Mouse (Mus musculus) A20 (cell line): Measurements from ENCODE around the gene Fam183b.
"Not testable (repeated sequence)": the region's sequence is repeated elsewhere in the genome, so short reads cannot be mapped to it uniquely, and the experiment has no call there.

ENCODE experiments used
- DNase-seq: peaks from one replicate; pipeline ENCODE4 v3.0.0-alpha.2; 2011; ENCODE audit warnings: low read depth, low spot score

The Fam183b gene

GRCm38 (mm10) chr11:58801558-58802228 is at the start of gene Fam183b:
Fam183b (minus strand) TSS chr11:58801960.
- DNase-seq: peak; percentile 25

- no peak for DNase-seq
Measured at GRCm38 (mm10) chr11:58849731-58850130, 48.0 kb upstream of the Fam183b start.

DNA sequence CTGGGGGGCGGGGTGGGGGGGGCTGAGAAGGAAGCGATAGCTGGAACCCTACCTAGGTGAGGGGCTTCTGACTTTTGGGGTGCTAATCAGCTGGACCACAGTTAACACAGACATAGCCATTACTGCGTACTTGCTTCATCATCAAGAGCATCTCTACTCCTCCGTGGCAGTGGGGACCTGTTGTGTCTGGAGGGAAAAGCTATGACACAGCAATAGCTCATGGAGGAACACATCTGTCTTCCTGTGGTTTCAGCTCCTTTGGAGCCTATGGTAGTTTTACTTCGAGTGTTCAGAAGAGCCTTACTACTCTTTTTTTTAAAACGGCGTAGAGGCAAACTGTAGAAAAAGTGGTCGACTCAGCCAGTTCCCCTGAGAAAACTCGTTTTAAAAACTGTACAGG is 45.9 kb upstream of the Fam183b start:
- no peak for DNase-seq

DNA sequence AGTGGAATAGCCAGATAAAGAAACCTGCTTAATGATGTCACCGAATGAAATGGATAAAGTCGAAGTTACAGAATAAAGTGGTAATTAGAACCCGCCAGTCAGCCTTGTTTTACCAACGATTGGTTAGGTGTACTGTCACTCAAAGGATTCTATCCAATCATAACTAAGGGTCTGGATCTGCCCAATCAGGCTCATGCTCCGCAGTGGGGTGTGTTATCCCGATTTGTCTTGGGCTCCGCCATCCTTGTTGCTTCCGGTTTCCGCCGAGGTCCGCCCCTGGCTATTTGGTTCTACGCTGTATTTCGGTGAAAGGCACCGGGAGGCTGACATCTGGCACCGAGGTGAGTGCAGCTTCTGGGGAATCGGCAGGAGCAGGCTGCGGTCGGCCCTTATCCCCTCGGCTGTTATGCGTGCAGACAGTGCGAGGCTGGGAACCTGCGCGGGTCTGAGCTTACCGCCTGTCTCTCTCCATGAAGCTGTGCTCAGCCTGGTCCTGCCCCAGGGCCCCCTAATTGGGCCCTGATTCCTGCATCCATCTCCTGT is 45.2 kb upstream of the Fam183b start, which contains the start of gene Gm12258:
Gm12258 (plus strand) TSS at position 240 of the 543 bp plus-strand sequence.
- peak; percentile 98 for DNase-seq

- not testable (repeated sequence) for DNase-seq
Measured at GRCm38 (mm10) chr11:58838951-58839350, 37.2 kb upstream of the Fam183b start, which contains the start of gene Olfr311. Olfr311 (plus strand) TSS chr11:58839251.

GRCm38 (mm10) chr11:58832541-58832940 is 30.8 kb upstream of the Fam183b start:
- not testable (repeated sequence) for DNase-seq

DNA sequence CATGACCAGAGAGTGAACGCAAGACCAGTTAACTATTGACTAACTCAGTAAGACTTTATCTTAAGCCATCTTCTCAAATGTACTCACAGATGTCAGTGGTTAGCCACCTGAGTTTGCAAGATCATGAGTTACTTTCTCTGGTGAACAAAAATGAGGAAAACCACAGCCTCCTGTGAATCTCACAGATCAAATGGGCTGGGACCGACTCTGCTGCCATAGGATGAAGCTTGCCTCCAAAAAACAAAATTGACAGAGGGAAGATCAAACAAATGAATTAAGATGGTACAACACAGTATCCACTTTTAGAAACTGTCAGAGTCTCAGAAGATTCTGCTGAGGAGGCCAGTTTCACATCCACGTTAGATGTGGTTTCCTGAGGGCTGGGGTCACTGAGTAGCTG is 28.0 kb upstream of the Fam183b start:
- DNase-seq: no peak

DNA sequence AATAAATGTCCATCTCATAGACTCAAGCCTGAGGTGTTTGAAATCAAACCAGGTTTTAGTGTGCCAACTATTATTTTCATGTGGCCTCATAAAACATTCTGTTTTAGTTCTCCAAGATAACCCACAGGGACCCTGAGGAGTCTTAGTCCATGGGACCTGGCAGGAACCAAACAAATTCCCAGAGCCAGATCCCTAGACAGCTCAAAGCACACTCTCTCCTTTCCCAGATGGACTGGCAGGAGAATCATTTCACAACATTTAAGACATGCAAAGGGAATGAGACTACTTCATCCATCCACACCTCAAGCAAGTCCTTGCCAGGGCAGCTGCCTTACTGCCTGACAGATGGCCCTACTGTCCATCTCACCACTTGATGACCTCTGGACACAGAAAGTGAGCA is 27.2 kb upstream of the Fam183b start, which contains the start of gene Olfr312:
Olfr312 (plus strand) TSS at position 301 of the 400 bp plus-strand sequence.
- not testable (repeated sequence) for DNase-seq

GRCm38 (mm10) chr11:58815676-58816075 is 13.9 kb upstream of the Fam183b start:
- peak; percentile 12 for DNase-seq

DNA sequence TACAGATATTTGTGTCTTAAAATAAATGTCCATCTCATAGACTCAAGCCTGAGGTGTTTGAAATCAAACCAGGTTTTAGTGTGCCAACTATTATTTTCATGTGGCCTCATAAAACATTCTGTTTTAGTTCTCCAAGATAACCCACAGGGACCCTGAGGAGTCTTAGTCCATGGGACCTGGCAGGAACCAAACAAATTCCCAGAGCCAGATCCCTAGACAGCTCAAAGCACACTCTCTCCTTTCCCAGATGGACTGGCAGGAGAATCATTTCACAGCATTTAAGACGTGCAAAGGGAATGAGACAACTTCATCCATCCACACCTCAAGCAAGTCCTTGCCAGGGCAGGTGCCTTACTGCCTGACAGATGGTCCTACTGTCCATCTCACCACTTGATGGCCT is 12.9 kb upstream of the Fam183b start, which contains the start of gene Olfr313:
Olfr313 (plus strand) TSS at position 301 of the 400 bp plus-strand sequence.
- not testable (repeated sequence) for DNase-seq

DNA sequence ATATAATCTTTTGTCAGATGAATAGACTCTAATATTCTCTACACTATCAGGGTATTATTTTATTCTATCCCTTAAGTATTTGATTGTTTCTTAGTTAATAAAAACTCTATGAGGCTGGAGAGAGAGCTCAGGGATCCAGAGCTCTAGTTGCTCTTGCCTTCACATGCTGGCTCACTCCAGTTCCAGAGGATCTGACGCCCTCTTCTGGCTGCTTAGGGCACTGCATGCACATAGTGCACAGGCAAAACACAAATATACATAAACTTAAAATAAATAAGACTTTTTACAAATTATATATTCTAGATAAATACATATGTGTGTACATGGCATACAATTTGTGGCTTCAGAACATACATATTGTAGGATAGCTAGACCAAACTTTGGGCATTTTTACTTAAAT is 10.2 kb upstream of the Fam183b start:
- peak; percentile 37 for DNase-seq

DNA sequence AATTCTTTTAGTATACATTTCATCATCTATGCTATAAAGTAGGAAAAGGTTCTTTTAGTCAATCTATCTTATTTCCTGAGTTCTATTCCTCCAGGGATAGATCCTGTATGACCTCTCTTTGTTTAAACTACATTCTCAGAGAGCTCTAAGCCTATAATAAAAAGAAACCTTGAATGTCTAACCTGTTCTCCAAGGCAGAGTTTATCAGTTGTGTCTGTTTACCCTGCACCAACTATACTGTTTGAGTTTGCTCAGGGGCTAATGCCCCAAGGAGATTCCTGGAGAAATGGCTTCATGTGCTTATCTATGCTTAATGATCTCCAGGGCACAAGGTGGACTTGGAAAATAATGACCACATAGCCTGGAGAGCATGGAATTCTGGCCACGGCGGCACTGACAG is 2.6 kb upstream of the Fam183b start:
- DNase-seq: no peak

- DNase-seq: no peak
Measured at GRCm38 (mm10) chr11:58803871-58804270, 2.1 kb upstream of the Fam183b start.

- no peak for DNase-seq
Measured at GRCm38 (mm10) chr11:58799747-58800146, 2.0 kb downstream of the Fam183b start.

- no peak for DNase-seq
Measured at GRCm38 (mm10) chr11:58796850-58797249, 4.9 kb downstream of the Fam183b start.

GRCm38 (mm10) chr11:58795856-58796255 is 5.9 kb downstream of the Fam183b start:
- peak; percentile 52 for DNase-seq

GRCm38 (mm10) chr11:58790646-58791045 is 11.1 kb downstream of the Fam183b start:
- peak; percentile 52 for DNase-seq

GRCm38 (mm10) chr11:58790053-58790452 is 11.7 kb downstream of the Fam183b start:
- DNase-seq: peak; percentile 80

GRCm38 (mm10) chr11:58789532-58789931 is 12.2 kb downstream of the Fam183b start:
- DNase-seq: peak; percentile 45

GRCm38 (mm10) chr11:58788346-58788745 is 13.4 kb downstream of the Fam183b start:
- DNase-seq: no peak

GRCm38 (mm10) chr11:58787651-58788050 is 14.1 kb downstream of the Fam183b start:
- no peak for DNase-seq

GRCm38 (mm10) chr11:58784182-58784581 is 17.6 kb downstream of the Fam183b start:
- DNase-seq: no peak

DNA sequence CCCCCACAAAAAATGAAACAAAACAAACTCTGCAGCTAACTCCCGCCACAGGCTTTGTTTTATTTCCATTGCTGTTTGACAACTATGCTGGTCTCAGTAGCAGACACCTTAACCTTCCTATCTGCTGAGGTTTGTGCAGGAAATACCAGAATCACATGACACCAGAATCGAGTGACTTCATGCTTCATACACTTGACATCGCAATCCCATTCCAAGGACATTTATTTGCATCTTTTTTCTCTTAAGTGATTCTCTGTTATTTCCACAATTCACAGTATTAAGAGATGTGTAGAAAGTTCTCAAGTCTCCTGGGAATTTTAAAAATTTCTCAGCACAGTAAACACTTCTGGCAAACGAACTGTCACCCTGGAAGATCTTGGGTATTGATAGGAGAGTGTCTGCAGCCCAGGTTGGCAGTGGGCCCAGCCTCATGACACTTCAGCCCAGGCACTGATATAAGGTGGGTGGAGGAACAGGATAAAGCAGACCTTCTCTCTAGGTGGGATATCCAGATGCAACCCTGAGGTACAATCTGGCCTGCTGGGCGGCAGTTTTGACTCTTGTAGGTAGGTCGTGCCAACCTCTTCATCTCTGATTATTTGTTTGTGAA is 19.2 kb downstream of the Fam183b start, which contains the start of gene Olfr314:
Olfr314 (plus strand) TSS at position 473 of the 610 bp plus-strand sequence.
- no peak for DNase-seq
